Mouse (Mus musculus): ENCODE data around the gene Samd15. TPM values are rescaled to one million over a fixed set of nuclear protein-coding genes. Genes with fewer than 3 reads are reported as not detected.
"Not testable (repeated sequence)": the region's sequence is repeated elsewhere in the genome, so short reads cannot be mapped to it uniquely, and the experiment has no call there.

Gene Samd15
- polyA plus RNA-seq, 1 experiment from 2014 or later = 1.6 TPM

DNA sequence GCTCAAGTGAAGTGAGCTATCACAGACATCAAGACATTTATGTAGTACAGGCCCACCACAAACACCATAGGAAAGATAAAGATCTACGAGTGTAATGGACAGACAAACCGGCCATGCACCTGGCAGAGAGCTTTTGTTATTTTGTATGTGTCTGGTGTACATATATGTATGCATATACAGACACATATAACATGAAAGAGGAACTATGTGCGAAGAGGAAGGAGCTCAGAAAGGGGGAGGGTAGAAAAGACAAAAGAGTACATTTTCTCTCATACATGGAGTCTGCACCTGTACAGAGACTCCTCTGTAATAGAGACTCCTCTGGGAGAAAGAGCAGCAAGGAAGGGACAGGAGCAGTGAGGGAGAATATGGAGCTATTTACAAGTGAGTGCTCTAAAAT is 6.5 kb upstream of the Samd15 start:
- no peak overlapping the region for H3K9ac ChIP-seq (ENCODE audit: low read length)
- H3K27ac ChIP-seq (ENCODE audit: low read depth, low read length) = no peak overlapping the region
- no peaks in the 10 kb centered on the region for H3K36me3 ChIP-seq (ENCODE audit: control insufficient read depth, insufficient read depth, low read length)
- WGBS = 91% methylated on average over 3 of the region's 3 CpGs
- no peaks in the 10 kb centered on the region for H3K9me3 ChIP-seq (ENCODE audit: control insufficient read depth, low read length)
- H3K4me3 ChIP-seq (ENCODE audit: low read depth, low read length) = no peak overlapping the region
- H3K27me3 ChIP-seq (ENCODE audit: control insufficient read depth, insufficient read depth, low read length) = no peaks in the 10 kb centered on the region
- H3K4me1 ChIP-seq (replicated peaks; ENCODE audit: control insufficient read depth, insufficient read depth, low read length) = peaks cover 3% of the 10 kb centered on the region; the same call in 1 of the 2 replicates
- H3K4me2 ChIP-seq (ENCODE audit: low read depth, low read length, severe bottlenecking) = no peak overlapping the region
- DNase-seq (ENCODE audit: low spot score) (no peak), ATAC-seq (replicated peaks; ENCODE audit: low FRiP score) (no peak)

DNA sequence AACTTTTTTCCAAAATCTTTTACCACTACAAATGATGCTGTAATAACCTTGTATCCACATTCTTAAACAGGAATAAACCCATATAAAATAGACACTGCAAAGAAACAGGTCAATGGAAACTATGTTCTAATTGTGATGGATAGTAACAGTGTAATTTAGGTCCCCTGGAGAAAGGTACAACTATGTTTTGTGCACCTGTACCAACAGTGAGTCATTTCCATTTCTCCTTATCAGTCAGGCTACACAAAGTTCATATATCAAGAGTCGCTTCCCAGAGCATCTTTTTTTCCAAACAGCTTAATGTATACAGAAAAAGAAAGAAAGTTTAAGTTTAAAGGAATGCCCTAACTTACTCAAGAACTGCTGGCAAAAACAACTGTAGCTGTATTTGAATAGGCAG is 4.5 kb upstream of the Samd15 start:
- H3K4me1 ChIP-seq (replicated peaks; ENCODE audit: control insufficient read depth, insufficient read depth, low read length) = peaks cover 8% of the 10 kb centered on the region; the same call in 1 of the 2 replicates
- no peaks in the 10 kb centered on the region for H3K27me3 ChIP-seq (ENCODE audit: control insufficient read depth, insufficient read depth, low read length)
- H3K4me3 ChIP-seq (ENCODE audit: low read depth, low read length) = no peak overlapping the region
- WGBS = 79% methylated on average over 1 of the region's 1 CpGs
- ATAC-seq (replicated peaks; ENCODE audit: low FRiP score) = no peak
- no peaks in the 10 kb centered on the region for H3K36me3 ChIP-seq (ENCODE audit: control insufficient read depth, insufficient read depth, low read length)
- H3K27ac ChIP-seq (ENCODE audit: low read depth, low read length) = no peak overlapping the region
- H3K4me2 ChIP-seq (ENCODE audit: low read depth, low read length, severe bottlenecking) = no peak overlapping the region
- H3K9ac ChIP-seq (ENCODE audit: low read length) = no peak overlapping the region
- DNase-seq (ENCODE audit: low spot score) = no peak
- H3K9me3 ChIP-seq (ENCODE audit: control insufficient read depth, low read length) = no peaks in the 10 kb centered on the region

- no peaks in the 10 kb centered on the region for H3K9me3 ChIP-seq (ENCODE audit: control insufficient read depth, low read length)
These were observed 3.2 kb upstream of the Samd15 start for GRCm38 (mm10) chr12:87196310-87196709.

GRCm38 (mm10) chr12:87198792-87199191 is 731 bp upstream of the Samd15 start:
- H3K27me3 ChIP-seq (ENCODE audit: control insufficient read depth, insufficient read depth, low read length) = no peaks in the 10 kb centered on the region
- ATAC-seq (replicated peaks; ENCODE audit: low FRiP score) (no peak), DNase-seq (ENCODE audit: low spot score) (no peak)
- H3K4me1 ChIP-seq (replicated peaks; ENCODE audit: control insufficient read depth, insufficient read depth, low read length) = peaks cover 8% of the 10 kb centered on the region; the same call in 1 of the 2 replicates
- no peaks in the 10 kb centered on the region for H3K9me3 ChIP-seq (ENCODE audit: control insufficient read depth, low read length)
- peak overlapping the region; percentile 82 for H3K4me3 ChIP-seq (ENCODE audit: low read depth, low read length)
- H3K4me2 ChIP-seq (ENCODE audit: low read depth, low read length, severe bottlenecking) = peak overlapping the region; percentile 90
- peak overlapping the region; percentile 85 for H3K9ac ChIP-seq (ENCODE audit: low read length)
- 61% methylated on average over 6 of the region's 6 CpGs for WGBS
- H3K36me3 ChIP-seq (ENCODE audit: control insufficient read depth, insufficient read depth, low read length) = no peaks in the 10 kb centered on the region
- H3K27ac ChIP-seq (ENCODE audit: low read depth, low read length) = no peak overlapping the region

More at GRCm38 (mm10) chr12:87196310-87196709, 3.2 kb upstream of the Samd15 start:
- ATAC-seq (replicated peaks; ENCODE audit: low FRiP score) (no peak), DNase-seq (ENCODE audit: low spot score) (no peak)
- H3K27ac ChIP-seq (ENCODE audit: low read depth, low read length) = no peak overlapping the region
- no peaks in the 10 kb centered on the region for H3K27me3 ChIP-seq (ENCODE audit: control insufficient read depth, insufficient read depth, low read length)
- H3K36me3 ChIP-seq (ENCODE audit: control insufficient read depth, insufficient read depth, low read length) = no peaks in the 10 kb centered on the region
- peaks cover 8% of the 10 kb centered on the region; the same call in 1 of the 2 replicates for H3K4me1 ChIP-seq (replicated peaks; ENCODE audit: control insufficient read depth, insufficient read depth, low read length)
- no peak overlapping the region for H3K4me3 ChIP-seq (ENCODE audit: low read depth, low read length)
- H3K9ac ChIP-seq (ENCODE audit: low read length) = no peak overlapping the region
- no peak overlapping the region for H3K4me2 ChIP-seq (ENCODE audit: low read depth, low read length, severe bottlenecking)

GRCm38 (mm10) chr12:87199973-87200586 is 557 bp downstream of the Samd15 start, which contains the start of gene Tmed8:
Tmed8 (minus strand) TSS chr12:87200454.
- ATAC-seq (replicated peaks; ENCODE audit: low FRiP score) = peak; percentile 95
- H3K27ac ChIP-seq (ENCODE audit: low read depth, low read length) = peak within 1 kb of the TSS; percentile 79
- H3K9ac ChIP-seq (ENCODE audit: low read length) = peak within 1 kb of the TSS; percentile 85
- DNase-seq (ENCODE audit: low spot score) = peak; percentile 89
- WGBS = under 1% methylated on average over 51 of the region's 70 CpGs
- no peaks in the 10 kb centered on the region for H3K36me3 ChIP-seq (ENCODE audit: control insufficient read depth, insufficient read depth, low read length)
- H3K9me3 ChIP-seq (ENCODE audit: control insufficient read depth, low read length) = no peaks in the 10 kb centered on the region
- H3K4me3 ChIP-seq (ENCODE audit: low read depth, low read length) = peak within 1 kb of the TSS; percentile 82
- H3K27me3 ChIP-seq (ENCODE audit: control insufficient read depth, insufficient read depth, low read length) = no peaks in the 10 kb centered on the region
- H3K4me2 ChIP-seq (ENCODE audit: low read depth, low read length, severe bottlenecking) = peak within 1 kb of the TSS; percentile 90
- H3K4me1 ChIP-seq (replicated peaks; ENCODE audit: control insufficient read depth, insufficient read depth, low read length) = peaks cover 8% of the 10 kb centered on the region; the same call in 1 of the 2 replicates

DNA sequence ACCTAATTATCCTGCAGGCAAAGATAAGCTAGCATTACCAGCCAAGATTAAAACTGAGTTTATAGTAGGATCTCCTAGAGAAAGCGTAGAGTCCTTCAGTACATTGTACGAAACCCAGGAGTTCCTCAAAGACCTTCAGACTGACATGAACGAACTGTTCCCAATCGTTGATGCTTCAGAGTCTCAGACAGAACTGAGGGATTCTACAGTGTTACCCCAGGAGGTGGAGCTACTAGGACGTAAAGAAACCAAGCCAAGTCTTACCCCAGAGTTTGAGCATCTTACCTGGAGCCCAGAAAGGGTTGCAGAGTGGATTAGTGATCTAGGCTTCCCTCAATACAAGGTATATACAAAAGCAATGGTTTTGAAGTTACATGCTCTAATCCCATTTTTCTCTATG is 2.2 kb downstream of the Samd15 start:
- no peak overlapping the region for H3K4me3 ChIP-seq (ENCODE audit: low read depth, low read length)
- H3K4me2 ChIP-seq (ENCODE audit: low read depth, low read length, severe bottlenecking) = no peak overlapping the region
- no peak overlapping the region for H3K9ac ChIP-seq (ENCODE audit: low read length)
- no peaks in the 10 kb centered on the region for H3K36me3 ChIP-seq (ENCODE audit: control insufficient read depth, insufficient read depth, low read length)
- 70% methylated on average over 5 of the region's 5 CpGs for WGBS
- no peaks in the 10 kb centered on the region for H3K27me3 ChIP-seq (ENCODE audit: control insufficient read depth, insufficient read depth, low read length)
- no peak overlapping the region for H3K27ac ChIP-seq (ENCODE audit: low read depth, low read length)
- ATAC-seq (replicated peaks; ENCODE audit: low FRiP score) (no peak), DNase-seq (ENCODE audit: low spot score) (no peak)
- peaks cover 8% of the 10 kb centered on the region; the same call in 1 of the 2 replicates for H3K4me1 ChIP-seq (replicated peaks; ENCODE audit: control insufficient read depth, insufficient read depth, low read length)
- no peaks in the 10 kb centered on the region for H3K9me3 ChIP-seq (ENCODE audit: control insufficient read depth, low read length)

DNA sequence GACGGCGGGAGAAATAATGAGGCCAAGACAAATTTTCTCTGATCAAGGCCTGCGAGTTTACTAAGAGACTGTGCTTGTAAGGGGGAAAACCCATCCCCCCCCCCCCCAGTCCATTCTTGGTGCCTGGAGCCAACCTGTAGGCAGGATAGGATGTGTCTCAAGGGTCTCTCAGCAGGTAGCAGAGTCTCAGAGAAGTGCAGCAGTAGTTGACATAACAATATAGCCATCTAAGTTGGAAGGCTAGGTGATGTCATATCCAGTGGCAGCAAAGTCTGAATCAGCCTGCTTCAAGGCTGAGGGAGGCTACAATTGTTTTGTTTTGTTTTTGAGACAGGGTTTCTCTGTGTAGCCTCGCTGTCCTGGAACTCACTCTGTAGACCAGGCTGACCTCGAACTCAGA is 6.3 kb downstream of the Samd15 start:
- not testable (repeated sequence) for H3K9ac ChIP-seq (ENCODE audit: low read length); DNase-seq (ENCODE audit: low spot score); H3K9me3 ChIP-seq (ENCODE audit: control insufficient read depth, low read length); H3K27me3 ChIP-seq (ENCODE audit: control insufficient read depth, insufficient read depth, low read length); H3K4me3 ChIP-seq (ENCODE audit: low read depth, low read length); ATAC-seq (replicated peaks; ENCODE audit: low FRiP score); H3K36me3 ChIP-seq (ENCODE audit: control insufficient read depth, insufficient read depth, low read length); H3K27ac ChIP-seq (ENCODE audit: low read depth, low read length); H3K4me1 ChIP-seq (replicated peaks; ENCODE audit: control insufficient read depth, insufficient read depth, low read length); H3K4me2 ChIP-seq (ENCODE audit: low read depth, low read length, severe bottlenecking)
- 92% methylated on average over 5 of the region's 5 CpGs for WGBS

GRCm38 (mm10) chr12:87212844-87213606 is 13.5 kb downstream of the Samd15 start:
- no peak overlapping the region for H3K9ac ChIP-seq (ENCODE audit: low read length)

More at GRCm38 (mm10) chr12:87212844-87213606, 13.5 kb downstream of the Samd15 start:
- no peaks in the 10 kb centered on the region for H3K36me3 ChIP-seq (ENCODE audit: control insufficient read depth, insufficient read depth, low read length)
- H3K4me3 ChIP-seq (ENCODE audit: low read depth, low read length) = no peak overlapping the region
- no peak overlapping the region for H3K27ac ChIP-seq (ENCODE audit: low read depth, low read length)
- no peaks in the 10 kb centered on the region for H3K27me3 ChIP-seq (ENCODE audit: control insufficient read depth, insufficient read depth, low read length)
- H3K9me3 ChIP-seq (ENCODE audit: control insufficient read depth, low read length) = no peaks in the 10 kb centered on the region
- ATAC-seq (replicated peaks; ENCODE audit: low FRiP score) (no peak), DNase-seq (ENCODE audit: low spot score) (no peak)
- no peaks in the 10 kb centered on the region for H3K4me1 ChIP-seq (replicated peaks; ENCODE audit: control insufficient read depth, insufficient read depth, low read length)
- 66% methylated on average over 2 of the region's 2 CpGs for WGBS
- no peak overlapping the region for H3K4me2 ChIP-seq (ENCODE audit: low read depth, low read length, severe bottlenecking)
